Mouse (Mus musculus): ENCODE data around the gene Foxp1. TPM values are rescaled to one million over a fixed set of nuclear protein-coding genes. Genes with fewer than 3 reads are reported as not detected.

Foxp1 gene
- 37.1 and 38.0 TPM in 2 replicates for polyA plus RNA-seq (2015; fragmentation: Nextera tagmentation; extraction: Ambion mirVana)

GRCm38 (mm10) chr6:99522359-99523108 is at the start of gene Foxp1:
TSS of gene Foxp1 (minus strand) at chr6:99522721.
- no peaks in the 10 kb centered on the region; the same call in 1 of the 2 replicates for H3K9me3 ChIP-seq (replicated peaks; ENCODE audit: low read length)
- no peak for TF ChIP-seq CTCF (IDR thresholded peaks at IDR 0.05; ENCODE audit: low read depth)
- H3K4me1 ChIP-seq (replicated peaks; ENCODE audit: insufficient read depth, low read length) = no peaks in the 10 kb centered on the region
- peak within 1 kb of the TSS; percentile 93 for H3K4me2 ChIP-seq (ENCODE audit: low read length)
- no peaks in the 10 kb centered on the region for H3K36me3 ChIP-seq (ENCODE audit: insufficient read depth, low read length)
- ATAC-seq (replicated peaks; ENCODE audit: low FRiP score, low read depth) (no peak; the same call in 1 of the 2 replicates), DNase-seq (ENCODE audit: low spot score) (peak; percentile 83)
- H3K27me3 ChIP-seq (ENCODE audit: insufficient read depth, low read length) = no peaks in the 10 kb centered on the region
- H3K9ac ChIP-seq (ENCODE audit: low read depth, low read length) = peak within 1 kb of the TSS; percentile 83
- under 1% methylated on average over 71 of the region's 72 CpGs for WGBS
- peak within 1 kb of the TSS; percentile 98 for H3K27ac ChIP-seq
- peak within 1 kb of the TSS; percentile 84 for H3K4me3 ChIP-seq (replicated peaks; ENCODE audit: low read depth, low read length)

GRCm38 (mm10) chr6:99572071-99572470 is 49.5 kb upstream of the Foxp1 start:
- no peak overlapping the region for H3K9ac ChIP-seq (ENCODE audit: low read depth, low read length)

GRCm38 (mm10) chr6:99566921-99567320 is 44.4 kb upstream of the Foxp1 start:
- Histone ChIP-seq H3K9ac (ENCODE audit: low read depth, low read length) (no peak overlapping the region), H3K27me3 (ENCODE audit: insufficient read depth, low read length) (no peaks in the 10 kb centered on the region), H3K4me3 (replicated peaks; ENCODE audit: low read depth, low read length) (no peak overlapping the region), H3K36me3 (ENCODE audit: insufficient read depth, low read length) (no peaks in the 10 kb centered on the region), H3K9me3 (replicated peaks; ENCODE audit: low read length) (no peaks in the 10 kb centered on the region), H3K4me1 (replicated peaks; ENCODE audit: insufficient read depth, low read length) (no peaks in the 10 kb centered on the region), H3K27ac (no peak overlapping the region), H3K4me2 (ENCODE audit: low read length) (no peak overlapping the region)
- WGBS = 51% methylated on average over 8 of the region's 8 CpGs
- TF ChIP-seq CTCF (IDR thresholded peaks at IDR 0.05; ENCODE audit: low read depth) = no peak
- ATAC-seq (replicated peaks; ENCODE audit: low FRiP score, low read depth) (no peak), DNase-seq (ENCODE audit: low spot score) (no peak)

More at GRCm38 (mm10) chr6:99572071-99572470, 49.5 kb upstream of the Foxp1 start:
- no peak overlapping the region for H3K4me2 ChIP-seq (ENCODE audit: low read length)
- no peak overlapping the region for H3K27ac ChIP-seq
- no peak for ATAC-seq (replicated peaks; ENCODE audit: low FRiP score, low read depth)
- no peak for TF ChIP-seq CTCF (IDR thresholded peaks at IDR 0.05; ENCODE audit: low read depth)
- no peaks in the 10 kb centered on the region for H3K27me3 ChIP-seq (ENCODE audit: insufficient read depth, low read length)
- no peak for DNase-seq (ENCODE audit: low spot score)
- H3K36me3 ChIP-seq (ENCODE audit: insufficient read depth, low read length) = no peaks in the 10 kb centered on the region
- no peak overlapping the region for H3K4me3 ChIP-seq (replicated peaks; ENCODE audit: low read depth, low read length)
- no peaks in the 10 kb centered on the region for H3K9me3 ChIP-seq (replicated peaks; ENCODE audit: low read length)
- no peaks in the 10 kb centered on the region for H3K4me1 ChIP-seq (replicated peaks; ENCODE audit: insufficient read depth, low read length)
- 66% methylated on average over 5 of the region's 5 CpGs for WGBS

- Histone ChIP-seq H3K4me1 (replicated peaks; ENCODE audit: insufficient read depth, low read length) (no peaks in the 10 kb centered on the region), H3K4me2 (ENCODE audit: low read length) (no peak overlapping the region), H3K27me3 (ENCODE audit: insufficient read depth, low read length) (no peaks in the 10 kb centered on the region), H3K9ac (ENCODE audit: low read depth, low read length) (no peak overlapping the region), H3K36me3 (ENCODE audit: insufficient read depth, low read length) (no peaks in the 10 kb centered on the region), H3K4me3 (replicated peaks; ENCODE audit: low read depth, low read length) (no peak overlapping the region), H3K9me3 (replicated peaks; ENCODE audit: low read length) (no peaks in the 10 kb centered on the region), H3K27ac (no peak overlapping the region)
- DNase-seq (ENCODE audit: low spot score) = no peak
- WGBS = 78% methylated on average over 3 of the region's 3 CpGs
- no peak for ATAC-seq (replicated peaks; ENCODE audit: low FRiP score, low read depth)
- TF ChIP-seq CTCF (IDR thresholded peaks at IDR 0.05; ENCODE audit: low read depth) = no peak
Observed at GRCm38 (mm10) chr6:99564766-99565165, 42.2 kb upstream of the Foxp1 start.

- H3K36me3 ChIP-seq (ENCODE audit: insufficient read depth, low read length) = no peaks in the 10 kb centered on the region
- no peak overlapping the region for H3K9ac ChIP-seq (ENCODE audit: low read depth, low read length)
- no peak overlapping the region for H3K4me2 ChIP-seq (ENCODE audit: low read length)
- no peak overlapping the region for H3K27ac ChIP-seq
- H3K4me3 ChIP-seq (replicated peaks; ENCODE audit: low read depth, low read length) = no peak overlapping the region
- H3K9me3 ChIP-seq (replicated peaks; ENCODE audit: low read length) = no peaks in the 10 kb centered on the region
- H3K4me1 ChIP-seq (replicated peaks; ENCODE audit: insufficient read depth, low read length) = no peaks in the 10 kb centered on the region
- 78% methylated on average over 5 of the region's 5 CpGs for WGBS
- ATAC-seq (replicated peaks; ENCODE audit: low FRiP score, low read depth) (no peak), DNase-seq (ENCODE audit: low spot score) (no peak)
- TF ChIP-seq CTCF (IDR thresholded peaks at IDR 0.05; ENCODE audit: low read depth) = no peak
- no peaks in the 10 kb centered on the region for H3K27me3 ChIP-seq (ENCODE audit: insufficient read depth, low read length)
Observed at GRCm38 (mm10) chr6:99556950-99557349, 34.4 kb upstream of the Foxp1 start.

GRCm38 (mm10) chr6:99552816-99553215 is 30.3 kb upstream of the Foxp1 start:
- DNase-seq (ENCODE audit: low spot score) (no peak), ATAC-seq (replicated peaks; ENCODE audit: low FRiP score, low read depth) (no peak)
- H3K4me1 ChIP-seq (replicated peaks; ENCODE audit: insufficient read depth, low read length) = no peaks in the 10 kb centered on the region
- TF ChIP-seq CTCF (IDR thresholded peaks at IDR 0.05; ENCODE audit: low read depth) = no peak
- H3K4me2 ChIP-seq (ENCODE audit: low read length) = no peak overlapping the region
- H3K36me3 ChIP-seq (ENCODE audit: insufficient read depth, low read length) = no peaks in the 10 kb centered on the region
- no peak overlapping the region for H3K9ac ChIP-seq (ENCODE audit: low read depth, low read length)
- no peaks in the 10 kb centered on the region for H3K9me3 ChIP-seq (replicated peaks; ENCODE audit: low read length)
- H3K4me3 ChIP-seq (replicated peaks; ENCODE audit: low read depth, low read length) = no peak overlapping the region
- no peak overlapping the region for H3K27ac ChIP-seq
- WGBS = 59% methylated on average over 1 of the region's 1 CpGs
- no peaks in the 10 kb centered on the region for H3K27me3 ChIP-seq (ENCODE audit: insufficient read depth, low read length)
